ENCODE assay signal across 8 mouse cellular contexts in the genomic region with DNA sequence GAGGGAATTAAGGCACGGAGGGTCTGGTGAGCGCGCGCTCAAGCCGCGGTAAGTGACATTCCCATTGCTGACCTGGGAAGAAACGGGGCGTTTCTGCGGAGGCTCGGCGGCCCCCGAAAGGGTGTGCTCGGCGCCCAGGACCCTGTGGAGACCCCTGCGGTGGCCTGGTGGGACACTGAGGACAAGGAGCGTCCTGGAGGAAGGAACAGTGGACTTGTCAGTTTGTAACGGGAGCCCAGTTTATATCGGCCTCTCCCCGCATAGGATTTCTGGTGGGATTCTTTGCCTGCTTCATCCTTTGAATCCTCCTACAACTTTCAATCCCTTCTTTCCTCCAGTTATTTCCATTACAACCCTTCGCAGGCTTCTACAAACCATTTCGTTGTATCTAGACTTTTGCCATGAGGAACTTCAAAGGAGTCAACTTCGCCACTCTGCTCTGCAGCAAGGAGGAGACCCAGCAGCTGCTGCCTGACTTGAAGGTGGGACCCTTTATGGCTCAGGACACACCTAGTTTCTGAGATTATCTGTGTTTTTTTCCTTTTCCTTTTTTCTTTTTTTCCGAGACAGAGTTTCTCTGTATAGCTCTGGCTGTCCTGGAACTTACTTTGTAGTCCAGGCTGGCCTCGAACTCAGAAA. TPM values are rescaled to one million over a fixed set of nuclear protein-coding genes. Genes with fewer than 3 reads are reported as not detected.
DNase-seq lines count a peak whose midpoint lies in the region; ATAC-seq and TF ChIP-seq lines count a peak whose summit lies in the region.

No protein-coding gene starts in this region.

- no peaks in the 10 kb centered on the region for H3K27me3 ChIP-seq in heart, embryonic 11.5 days (ENCODE audit: control insufficient read depth, insufficient read depth, low read length)
- H3K27me3 ChIP-seq in E14TG2a.4 (ENCODE audit: insufficient read depth, low read length): no peaks in the 10 kb centered on the region
- no peaks in the 10 kb centered on the region for H3K27me3 ChIP-seq in forebrain, embryonic 16.5 days (replicated peaks; ENCODE audit: control insufficient read depth, insufficient read depth, low read length)
- no peaks in the 10 kb centered on the region for H3K27me3 ChIP-seq in liver, embryonic 16.5 days (ENCODE audit: control insufficient read depth, insufficient read depth, low read depth, low read length)

- H3K4me1 ChIP-seq in heart, embryonic 11.5 days (ENCODE audit: control insufficient read depth, insufficient read depth, low read length): 0 out of 2 replicates have a peak, but pooled peaks cover 3% of the 10 kb centered on the region
- H3K4me1 ChIP-seq in E14TG2a.4 (replicated peaks; ENCODE audit: low read depth, low read length): peaks cover 44% of the 10 kb centered on the region
- H3K4me1 ChIP-seq in forebrain, embryonic 16.5 days (replicated peaks; ENCODE audit: control insufficient read depth, insufficient read depth, low read length): peaks cover 10% of the 10 kb centered on the region
- peaks cover 8% of the 10 kb centered on the region for H3K4me1 ChIP-seq in liver, embryonic 16.5 days (ENCODE audit: control insufficient read depth, low read depth, low read length)

- no peaks in the 10 kb centered on the region for H3K9me3 ChIP-seq in heart, embryonic 11.5 days (replicated peaks; ENCODE audit: control insufficient read depth, low read length)
- no peaks in the 10 kb centered on the region for H3K9me3 ChIP-seq in E14TG2a.4 (ENCODE audit: low read length)
- no peaks in the 10 kb centered on the region for H3K9me3 ChIP-seq in forebrain, embryonic 16.5 days (ENCODE audit: control insufficient read depth, low read length)
- H3K9me3 ChIP-seq in liver, embryonic 16.5 days (replicated peaks; ENCODE audit: control insufficient read depth, low read length): no peaks in the 10 kb centered on the region

- 3% methylated on average over 24 of the region's 24 CpGs for WGBS in heart, embryonic 11.5 days (ENCODE audit: insufficient replicate concordance)
- 4% methylated on average over 24 of the region's 24 CpGs for WGBS in forebrain, embryonic 16.5 days
- 2% methylated on average over 24 of the region's 24 CpGs for WGBS in liver, embryonic 16.5 days (ENCODE audit: insufficient replicate concordance)

- intact Hi-C loops in left cerebral cortex, postnatal 4 days (cut with DNase I): no loop called here

- DNase-seq in heart, postnatal 4 days: no peak
- no peak for DNase-seq in embryo, embryonic 9.5 days (ENCODE audit: extremely low spot score)
- DNase-seq in cerebellum, adult 9-10 months: no peak
- DNase-seq in left cerebral cortex, postnatal 4 days: no peak

- 0 out of 2 replicates have a peak, but pooled peaks have one; percentile 17 for ATAC-seq in heart, embryonic 11.5 days (replicated peaks; ENCODE audit: insufficient number of reproducible peaks, low FRiP score, low TSS enrichment)
- ATAC-seq in forebrain, embryonic 16.5 days: peak; percentile 43
- no peak for ATAC-seq in liver, embryonic 16.5 days (ENCODE audit: low read depth)

- H3K4me2 ChIP-seq in heart, embryonic 11.5 days: peak overlapping the region; percentile 82
- peak overlapping the region; percentile 66 for H3K4me2 ChIP-seq in forebrain, embryonic 16.5 days (ENCODE audit: low read length)
- peak overlapping the region; percentile 75 for H3K4me2 ChIP-seq in liver, embryonic 16.5 days (ENCODE audit: low read depth, low read length)

- H3K4me3 ChIP-seq in heart, embryonic 11.5 days (ENCODE audit: low read depth, low read length): peak overlapping the region; percentile 75
- H3K4me3 ChIP-seq in E14TG2a.4 (replicated peaks; ENCODE audit: low read length): peak overlapping the region; percentile 95
- peak overlapping the region; percentile 50 for H3K4me3 ChIP-seq in forebrain, embryonic 16.5 days (replicated peaks; ENCODE audit: low read length)
- H3K4me3 ChIP-seq in liver, embryonic 16.5 days (ENCODE audit: low read depth, low read length): peak overlapping the region; percentile 93

- peaks cover 14% of the 10 kb centered on the region for H3K36me3 ChIP-seq in heart, embryonic 11.5 days (ENCODE audit: control insufficient read depth, insufficient read depth, low read length)
- peaks cover 38% of the 10 kb centered on the region for H3K36me3 ChIP-seq in E14TG2a.4 (ENCODE audit: insufficient read depth, low read length)
- H3K36me3 ChIP-seq in forebrain, embryonic 16.5 days (ENCODE audit: control insufficient read depth, insufficient read depth): no peaks in the 10 kb centered on the region
- H3K36me3 ChIP-seq in liver, embryonic 16.5 days (ENCODE audit: control insufficient read depth, insufficient read depth): peaks cover 29% of the 10 kb centered on the region

- H3K9ac ChIP-seq in heart, embryonic 11.5 days (ENCODE audit: low read depth, low read length): peak overlapping the region; percentile 75
- peak overlapping the region; percentile 28; the same call in 1 of the 2 replicates for H3K9ac ChIP-seq in forebrain, embryonic 16.5 days (replicated peaks; ENCODE audit: low read depth, low read length)
- peak overlapping the region; percentile 89 for H3K9ac ChIP-seq in liver, embryonic 16.5 days (ENCODE audit: low read depth, low read length)

- H3K27ac ChIP-seq in heart, embryonic 11.5 days (ENCODE audit: low read depth, low read length): 0 out of 2 replicates have a peak overlapping the region, but pooled peaks have one; percentile 12
- H3K27ac ChIP-seq in forebrain, embryonic 16.5 days (ENCODE audit: low read length): no peak overlapping the region
- H3K27ac ChIP-seq in liver, embryonic 16.5 days (ENCODE audit: low read length): peak overlapping the region; percentile 78

- TF ChIP-seq CTCF in E14TG2a.4 (conservative IDR thresholded peaks at IDR 0.05; ENCODE audit: low read length): no peak

RNA-seq across cellular contexts. Expression of gene Espl1, which starts 0.4 kb away (rescaled TPM):
- polyA plus RNA-seq in heart, embryonic 11.5 days (2014; fragmentation: Nextera tagmentation; extraction: Ambion mirVana): 20.0 and 23.8 TPM in 2 replicates
- 10 to 100 TPM; 23.2 to 28.2 TPM for total RNA-seq in heart, postnatal 4 days (2021)
- 10.9 and 11.7 TPM in 2 replicates for polyA plus RNA-seq in forebrain, embryonic 16.5 days (2015; fragmentation: Nextera tagmentation; extraction: Ambion mirVana)
- polyA plus RNA-seq in liver, embryonic 16.5 days (2015; fragmentation: Nextera tagmentation; extraction: Ambion mirVana): 21.2 and 24.8 TPM in 2 replicates
- 1 to 10 TPM; 8.5 to 9.9 TPM for total RNA-seq in left cerebral cortex, postnatal 4 days (2021)

RNA-seq across cellular contexts. Expression of gene Mfsd5, which starts 17.2 kb away (rescaled TPM):
- polyA plus RNA-seq in heart, embryonic 11.5 days (2014; fragmentation: Nextera tagmentation; extraction: Ambion mirVana): 44.4 and 45.3 TPM in 2 replicates
- 10 to 100 TPM; 21.1 to 22.7 TPM for total RNA-seq in heart, postnatal 4 days (2021)
- polyA plus RNA-seq in forebrain, embryonic 16.5 days (2015; fragmentation: Nextera tagmentation; extraction: Ambion mirVana): 50.6 and 52.8 TPM in 2 replicates
- polyA plus RNA-seq in liver, embryonic 16.5 days (2015; fragmentation: Nextera tagmentation; extraction: Ambion mirVana): 20.0 and 21.3 TPM in 2 replicates
- total RNA-seq in left cerebral cortex, postnatal 4 days (2021): 10 to 100 TPM; 31.4 to 33.7 TPM

RNA-seq across cellular contexts. Expression of gene Gm9918, which starts 26.1 kb away (rescaled TPM):
- 0.07 TPM in 1 of 2 replicates, not detected in the other for polyA plus RNA-seq in heart, embryonic 11.5 days (2014; fragmentation: Nextera tagmentation; extraction: Ambion mirVana)
- total RNA-seq in heart, postnatal 4 days (2021): not detected
- 0.11 TPM in 1 of 2 replicates, not detected in the other for polyA plus RNA-seq in forebrain, embryonic 16.5 days (2015; fragmentation: Nextera tagmentation; extraction: Ambion mirVana)
- polyA plus RNA-seq in liver, embryonic 16.5 days (2015; fragmentation: Nextera tagmentation; extraction: Ambion mirVana): not detected in 2 replicates
- not detected for total RNA-seq in left cerebral cortex, postnatal 4 days (2021)

RNA-seq across cellular contexts. Expression of gene Pfdn5, which starts 29.4 kb away (rescaled TPM):
- 307 and 350 TPM in 2 replicates for polyA plus RNA-seq in heart, embryonic 11.5 days (2014; fragmentation: Nextera tagmentation; extraction: Ambion mirVana)
- total RNA-seq in heart, postnatal 4 days (2021): 100 to 1,000 TPM; 334 to 351 TPM
- polyA plus RNA-seq in forebrain, embryonic 16.5 days (2015; fragmentation: Nextera tagmentation; extraction: Ambion mirVana): 429 and 443 TPM in 2 replicates
- polyA plus RNA-seq in liver, embryonic 16.5 days (2015; fragmentation: Nextera tagmentation; extraction: Ambion mirVana): 107 and 108 TPM in 2 replicates
- total RNA-seq in left cerebral cortex, postnatal 4 days (2021): 100 to 1,000 TPM; 390 to 395 TPM

RNA-seq across cellular contexts. Expression of gene Myg1, which starts 35.0 kb away (rescaled TPM):
- 72.7 and 77.8 TPM in 2 replicates for polyA plus RNA-seq in heart, embryonic 11.5 days (2014; fragmentation: Nextera tagmentation; extraction: Ambion mirVana)
- total RNA-seq in heart, postnatal 4 days (2021): 10 to 100 TPM; 31.8 to 37.3 TPM
- 105 and 111 TPM in 2 replicates for polyA plus RNA-seq in forebrain, embryonic 16.5 days (2015; fragmentation: Nextera tagmentation; extraction: Ambion mirVana)
- 34.0 and 39.3 TPM in 2 replicates for polyA plus RNA-seq in liver, embryonic 16.5 days (2015; fragmentation: Nextera tagmentation; extraction: Ambion mirVana)
- total RNA-seq in left cerebral cortex, postnatal 4 days (2021): 10 to 100 TPM; 60.2 to 65.9 TPM

Comparison
In these comparisons a context has a peak if more than half of its experiments do, and no peak if none do; other contexts are left out.
1. H3K9ac ChIP-seq: peak in every context shown above with its lines; median percentile 89 in liver, embryonic 16.5 days; 75 in heart, embryonic 11.5 days; 28 in forebrain, embryonic 16.5 days.